Mouse (Mus musculus) intestine, embryonic 14.5 days (tissue): ENCODE data around the gene Gadd45a. TPM values are rescaled to one million over a fixed set of nuclear protein-coding genes. Genes with fewer than 3 reads are reported as not detected.

ENCODE experiments used
- ATAC-seq: fragments of 200-750 bp; cut with Nextera tagmentation; replicated peaks from 2 replicates; pipeline ENCODE4 v1.8.0; 2017; ENCODE audit warnings: low read depth, moderate number of reproducible peaks, moderate TSS enrichment, moderate library complexity; ENCODE audit not compliant: low FRiP score, low TSS enrichment
- DNase-seq: peaks from one replicate; pipeline ENCODE4 v3.0.0-alpha.2; 2018; ENCODE audit warnings: low spot score
- H3K27ac ChIP-seq: fragments of 300-500 bp; sonication (generic); 2 replicates; pipeline ENCODE4 v1.5.1; 2014; ENCODE audit warnings: low read depth, mild to moderate bottlenecking, control low read depth
- H3K27me3 ChIP-seq: fragments of 300-500 bp; sonication (generic); replicated peaks from 2 replicates; pipeline ENCODE4 v1.6.1; 2014; ENCODE audit warnings: low read length, control low read depth; ENCODE audit not compliant: control insufficient read depth, insufficient read depth
- H3K36me3 ChIP-seq: fragments of 300-500 bp; sonication (generic); 2 replicates; pipeline ENCODE4 v1.6.1; 2014; ENCODE audit warnings: low read length, control low read depth; ENCODE audit not compliant: control insufficient read depth, insufficient read depth
- H3K4me1 ChIP-seq: fragments of 300-500 bp; sonication (generic); replicated peaks from 2 replicates; pipeline ENCODE4 v1.6.1; 2014; ENCODE audit warnings: low read length, control low read depth, mixed read lengths; ENCODE audit not compliant: control insufficient read depth, insufficient read depth
- H3K4me2 ChIP-seq: fragments of 300-500 bp; sonication (generic); 2 replicates; pipeline ENCODE4 v1.6.1; 2014; ENCODE audit warnings: low read length
- H3K4me3 ChIP-seq: fragments of 300-500 bp; sonication (generic); 2 replicates; pipeline ENCODE4 v1.5.1; 2014; ENCODE audit warnings: low read depth, low read length, control low read depth, mixed read lengths
- H3K9ac ChIP-seq: fragments of 300-500 bp; sonication (generic); 2 replicates; pipeline ENCODE4 v1.6.1; 2014; ENCODE audit warnings: mild to moderate bottlenecking, low read length
- H3K9me3 ChIP-seq: fragments of 300-500 bp; sonication (generic); 2 replicates; pipeline ENCODE4 v1.6.1; 2016; ENCODE audit warnings: low read length, control low read depth; ENCODE audit not compliant: control insufficient read depth
- WGBS: fragments of 180-500 bp; shearing (Covaris S2); extraction: QIAGEN DNeasy Blood & Tissue Kit; methylation state at CpG from one replicate; pipeline ENCODE4 v1.1.7; 2014; 5-methylcytosine and 5-hydroxymethylcytosine counted together
- polyA plus RNA-seq: library from polyadenylated mRNA; unstranded; fragments of >200 nt; fragmentation: Nextera tagmentation; extraction: Ambion mirVana; gene quantifications from 2 replicates; pipeline ENCODE4 v1.2.1, GENCODE M21; 2014

Gene Gadd45a
- polyA plus RNA-seq, 1 experiment from 2014 or later: 26.2 TPM

DNA sequence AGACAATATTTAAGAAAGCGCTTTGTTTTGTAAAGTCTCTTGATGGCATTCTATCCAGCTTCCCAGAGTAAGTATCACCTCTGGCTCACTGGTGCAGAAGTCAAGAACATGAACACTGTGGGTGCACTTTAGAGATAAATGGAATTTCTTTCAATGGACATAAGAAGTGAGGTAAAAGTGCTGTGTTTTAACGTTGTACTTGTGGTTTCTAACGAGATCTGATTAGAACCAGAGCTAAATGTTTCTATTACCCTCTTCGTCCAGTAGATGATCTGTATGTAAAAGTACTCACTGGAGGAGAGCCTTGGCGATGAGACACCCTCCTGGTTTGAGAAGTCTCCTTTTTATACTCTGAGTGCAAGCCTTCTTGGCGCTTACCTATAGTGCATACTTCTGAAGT, 48.2 kb downstream of the Gadd45a start:
- ATAC-seq (no peak), DNase-seq (no peak)
- no peak overlapping the region for H3K4me2 ChIP-seq
- no peaks in the 10 kb centered on the region for H3K9me3 ChIP-seq
- peaks cover 10% of the 10 kb centered on the region; the same call in 1 of the 2 replicates for H3K4me1 ChIP-seq
- H3K4me3 ChIP-seq: no peak overlapping the region
- no peaks in the 10 kb centered on the region for H3K27me3 ChIP-seq
- 86% methylated on average over 6 of the region's 6 CpGs for WGBS
- no peak overlapping the region for H3K27ac ChIP-seq
- no peaks in the 10 kb centered on the region for H3K36me3 ChIP-seq
- H3K9ac ChIP-seq: no peak overlapping the region

DNA sequence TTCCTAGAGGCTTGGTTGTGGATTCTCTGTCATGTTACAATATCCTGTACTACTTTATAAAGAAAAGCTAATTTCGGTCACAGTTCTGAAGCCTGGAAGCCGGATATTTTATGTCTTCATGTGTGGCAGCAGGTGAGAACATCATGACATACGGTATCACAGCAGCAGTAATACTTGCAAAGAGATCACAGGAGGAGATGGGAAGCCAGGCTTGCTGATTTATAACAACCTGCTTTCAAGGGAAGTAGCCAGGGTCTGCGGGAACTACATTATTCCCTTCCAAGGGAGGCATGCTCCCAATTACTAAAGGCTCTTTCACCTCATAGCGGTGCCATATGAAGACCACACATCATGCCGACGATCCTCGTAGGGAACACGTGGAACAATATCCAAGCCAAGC, 48.9 kb downstream of the Gadd45a start:
- no peak overlapping the region for H3K27ac ChIP-seq
- no peak overlapping the region for H3K9ac ChIP-seq
- no peak for ATAC-seq
- no peaks in the 10 kb centered on the region for H3K9me3 ChIP-seq
- H3K36me3 ChIP-seq: no peaks in the 10 kb centered on the region
- H3K27me3 ChIP-seq: no peaks in the 10 kb centered on the region
- H3K4me3 ChIP-seq: no peak overlapping the region
- no peak overlapping the region for H3K4me2 ChIP-seq
- DNase-seq: no peak
- 88% methylated on average over 9 of the region's 9 CpGs for WGBS
- H3K4me1 ChIP-seq: peaks cover 7% of the 10 kb centered on the region; the same call in 1 of the 2 replicates

GRCm38 (mm10) chr6:66987643-66988042, 49.6 kb downstream of the Gadd45a start:
- no peak for ATAC-seq
- 50% methylated on average over 3 of the region's 3 CpGs for WGBS

GRCm38 (mm10) chr6:66986063-66986462, 51.2 kb downstream of the Gadd45a start:
- WGBS: 87% methylated on average over 12 of the region's 12 CpGs
- no peak for ATAC-seq

More at GRCm38 (mm10) chr6:66987643-66988042, 49.6 kb downstream of the Gadd45a start:
- Histone ChIP-seq H3K4me1 (peaks cover 5% of the 10 kb centered on the region; the same call in 1 of the 2 replicates), H3K9me3 (no peaks in the 10 kb centered on the region), H3K9ac (no peak overlapping the region), H3K36me3 (no peaks in the 10 kb centered on the region), H3K4me3 (no peak overlapping the region), H3K27ac (no peak overlapping the region), H3K27me3 (no peaks in the 10 kb centered on the region), H3K4me2 (no peak overlapping the region)
- no peak for DNase-seq

GRCm38 (mm10) chr6:66985500-66985899, 51.8 kb downstream of the Gadd45a start:
- H3K4me3 ChIP-seq: no peak overlapping the region
- WGBS: 77% methylated on average over 7 of the region's 7 CpGs
- DNase-seq (no peak), ATAC-seq (no peak)
- H3K27me3 ChIP-seq: no peaks in the 10 kb centered on the region
- peaks cover 5% of the 10 kb centered on the region; the same call in 1 of the 2 replicates for H3K4me1 ChIP-seq
- H3K4me2 ChIP-seq: no peak overlapping the region
- no peaks in the 10 kb centered on the region for H3K36me3 ChIP-seq
- no peak overlapping the region for H3K27ac ChIP-seq
- no peak overlapping the region for H3K9ac ChIP-seq
- H3K9me3 ChIP-seq: no peaks in the 10 kb centered on the region

More at GRCm38 (mm10) chr6:66986063-66986462, 51.2 kb downstream of the Gadd45a start:
- Histone ChIP-seq H3K9me3 (no peaks in the 10 kb centered on the region), H3K4me2 (no peak overlapping the region), H3K27me3 (no peaks in the 10 kb centered on the region), H3K9ac (no peak overlapping the region), H3K27ac (no peak overlapping the region), H3K36me3 (no peaks in the 10 kb centered on the region), H3K4me1 (peaks cover 5% of the 10 kb centered on the region; the same call in 1 of the 2 replicates), H3K4me3 (no peak overlapping the region)
- DNase-seq: no peak

Other genes starting within 250 kb of the Gadd45a start
- not detected in 2 replicates for gene Vmn1r39, start 226.8 kb downstream of the Gadd45a start, polyA plus RNA-seq
- 140 and 144 TPM in 2 replicates for gene Gng12, start 141.1 kb downstream of the Gadd45a start, polyA plus RNA-seq
- gene Serbp1, start 200.7 kb upstream of the Gadd45a start, polyA plus RNA-seq: 459 and 472 TPM in 2 replicates